Mouse (Mus musculus) gastrocnemius, postnatal 25 days (tissue): ENCODE measurements around the gene Plekha4. TPM values are rescaled to one million over a fixed set of nuclear protein-coding genes. Genes with fewer than 3 reads are reported as not detected.

ENCODE experiments used
- DNase-seq: peaks from one replicate; pipeline ENCODE4 v3.0.0; 2022
- total RNA-seq, 2 experiments: library from RNA; stranded (reverse); gene quantifications; 1 replicate in 1 of 2; 2 replicates in 1 of 2; pipeline ENCODE4 v1.2.3; 2021

Plekha4 gene
- total RNA-seq, 2 experiments from 2014 or later: 7.5 to 8.5 TPM

- DNase-seq: no peak
Measured at GRCm38 (mm10) chr7:45568601-45569473, 42.7 kb downstream of the Plekha4 start.

DNA sequence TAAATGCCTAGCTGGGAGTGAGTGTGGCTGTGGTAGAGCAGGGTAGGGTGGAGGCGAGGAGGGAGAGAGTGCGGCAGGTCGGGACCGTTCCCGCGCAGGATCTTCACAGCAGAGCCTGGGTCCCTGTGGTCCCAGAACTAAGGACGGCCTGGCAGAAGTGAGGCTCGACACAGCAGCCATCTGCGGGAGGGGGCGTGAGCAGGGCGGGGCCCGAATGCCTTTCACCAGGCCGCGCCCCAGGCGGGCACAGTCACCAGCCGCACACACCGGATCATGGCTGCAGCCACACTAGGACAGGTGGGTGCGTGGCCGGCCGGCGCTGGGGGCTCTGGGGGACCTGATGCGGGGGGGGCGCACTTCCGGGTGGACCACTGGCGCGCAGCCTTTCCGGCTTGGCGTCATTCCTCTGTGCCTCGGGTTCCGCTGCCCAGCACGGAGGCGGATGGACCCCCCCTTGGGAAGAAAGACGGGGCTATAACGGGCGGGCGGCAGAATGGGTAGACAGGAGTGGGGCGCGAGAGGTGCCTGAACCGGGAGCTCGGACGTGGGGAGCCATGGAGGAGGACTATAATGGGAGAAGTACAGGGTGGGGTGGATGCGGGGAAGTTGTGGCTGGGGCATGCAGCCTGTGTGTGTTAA, 44.1 kb downstream of the Plekha4 start, which contains the start of gene Bcat2:
Bcat2 (plus strand) TSS at position 51 of the 639 bp plus-strand sequence.
- peak; percentile 73 for DNase-seq

DNA sequence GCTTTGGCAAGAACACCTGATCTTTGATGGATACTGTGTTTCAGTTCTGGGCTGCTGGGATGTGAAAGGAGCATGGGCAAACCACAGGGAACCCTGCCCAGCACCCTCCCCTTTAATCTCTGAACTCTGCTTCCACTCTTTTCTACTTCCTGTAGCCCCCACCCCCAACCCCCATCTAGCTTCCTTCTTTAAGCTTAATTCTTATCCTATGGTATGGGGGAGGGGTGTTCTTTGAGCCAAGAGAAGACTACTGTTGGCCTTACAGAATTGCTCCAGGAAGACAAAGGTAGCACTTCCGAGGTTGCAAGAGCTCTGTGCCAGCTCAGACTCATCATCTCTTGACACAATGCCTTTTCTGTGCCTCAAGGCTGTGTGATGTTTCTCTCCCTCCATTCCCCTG, 45.8 kb downstream of the Plekha4 start:
- no peak for DNase-seq

- DNase-seq: no peak
Measured at GRCm38 (mm10) chr7:45573954-45574353, 47.8 kb downstream of the Plekha4 start.

DNA sequence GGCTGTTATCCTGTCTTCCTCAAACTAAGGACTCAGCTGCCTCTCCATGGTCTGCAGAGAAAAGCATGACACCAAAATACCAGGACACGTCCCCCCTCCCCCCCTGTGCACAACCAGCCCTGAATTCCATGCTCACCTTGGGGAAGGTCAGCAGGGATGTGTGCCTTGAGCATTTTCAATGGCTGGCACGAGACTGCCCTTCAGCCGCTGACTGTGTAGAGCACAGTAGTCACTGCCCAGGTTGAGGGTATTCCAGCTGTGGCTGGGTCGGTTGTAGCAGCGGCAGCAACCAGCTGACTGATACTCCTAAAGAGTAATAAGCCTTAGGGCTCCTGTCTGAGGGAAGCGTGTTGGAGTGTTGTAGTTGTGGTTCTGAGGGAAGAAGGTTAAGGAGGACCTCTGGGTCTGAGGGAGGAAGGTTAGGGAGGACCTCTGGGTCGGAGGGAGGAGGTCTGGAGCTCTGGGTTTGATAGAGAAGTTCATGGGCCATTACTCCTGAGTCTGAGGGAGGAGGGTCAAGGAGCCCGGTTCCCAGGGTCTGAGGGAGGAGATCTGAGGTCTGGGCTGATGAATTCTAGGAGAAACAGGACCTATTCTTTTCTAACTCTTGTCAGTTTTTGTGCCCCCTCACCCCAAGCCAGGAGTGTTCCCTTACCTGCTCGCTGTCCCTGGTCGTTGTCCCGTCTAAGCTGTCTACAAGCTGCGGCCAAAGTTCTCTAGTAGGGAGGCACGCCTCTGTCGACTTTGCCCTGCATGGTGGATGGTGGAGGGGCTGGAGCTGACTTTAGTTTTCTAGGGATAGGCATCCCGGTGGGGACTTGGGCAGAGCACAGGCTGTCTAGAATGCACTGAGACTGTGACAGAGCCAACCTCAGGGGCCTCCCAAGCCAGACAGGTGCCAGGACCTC, 48.6 kb downstream of the Plekha4 start:
- no peak for DNase-seq

- no peak for DNase-seq
Measured at GRCm38 (mm10) chr7:45585923-45586322, 59.8 kb downstream of the Plekha4 start.

- no peak for DNase-seq
Measured at GRCm38 (mm10) chr7:45587631-45588592, 61.8 kb downstream of the Plekha4 start.

GRCm38 (mm10) chr7:45589173-45589572, 63.0 kb downstream of the Plekha4 start:
- DNase-seq: peak; percentile 97

- DNase-seq: no peak
Measured at GRCm38 (mm10) chr7:45589898-45590297, 63.8 kb downstream of the Plekha4 start.

DNA sequence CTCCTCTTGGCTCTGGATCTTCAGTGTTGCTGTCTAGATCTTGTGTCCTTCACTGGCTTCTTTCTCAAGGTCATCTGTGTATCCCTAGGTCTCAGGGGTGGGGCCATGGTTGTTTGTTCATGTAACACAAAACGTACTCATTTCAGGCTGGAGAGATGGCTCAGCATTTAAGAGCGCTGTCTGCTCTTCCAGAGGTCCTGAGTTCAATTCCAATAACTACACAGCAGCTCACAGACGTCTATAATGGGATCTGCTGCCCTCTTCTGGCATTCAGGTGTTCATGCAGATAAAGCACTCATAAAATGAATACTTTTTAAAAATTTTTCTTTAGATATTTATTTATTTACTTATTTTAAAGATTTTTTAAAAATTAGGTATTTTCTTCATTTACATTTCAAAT, 64.7 kb downstream of the Plekha4 start:
- DNase-seq: no peak

GRCm38 (mm10) chr7:45591880-45592279, 65.8 kb downstream of the Plekha4 start:
- no peak for DNase-seq

- peak; percentile 48 for DNase-seq
Measured at GRCm38 (mm10) chr7:45593118-45593815, 67.1 kb downstream of the Plekha4 start.

GRCm38 (mm10) chr7:45595176-45595575, 69.0 kb downstream of the Plekha4 start:
- no peak for DNase-seq

DNA sequence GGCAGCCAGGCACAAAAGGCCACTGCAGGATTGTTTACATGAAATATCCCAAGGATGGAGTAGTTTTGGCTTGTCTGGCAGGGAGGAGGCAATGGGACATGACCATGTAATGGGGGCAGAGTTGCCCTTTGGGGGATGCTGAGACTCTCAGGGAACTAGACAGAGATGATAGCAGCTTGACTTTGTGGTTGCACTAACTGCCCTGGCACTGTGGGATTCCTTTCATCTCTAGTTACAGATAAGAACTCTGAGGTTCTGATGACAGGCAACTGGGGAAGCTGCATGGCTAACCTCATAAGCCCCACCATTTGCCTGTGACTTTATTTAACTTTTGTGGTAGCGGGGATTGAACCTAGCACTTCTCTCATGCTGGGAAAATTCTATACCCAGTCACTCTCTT, 70.0 kb downstream of the Plekha4 start:
- no peak for DNase-seq

GRCm38 (mm10) chr7:45597013-45597412, 70.9 kb downstream of the Plekha4 start:
- no peak for DNase-seq

DNA sequence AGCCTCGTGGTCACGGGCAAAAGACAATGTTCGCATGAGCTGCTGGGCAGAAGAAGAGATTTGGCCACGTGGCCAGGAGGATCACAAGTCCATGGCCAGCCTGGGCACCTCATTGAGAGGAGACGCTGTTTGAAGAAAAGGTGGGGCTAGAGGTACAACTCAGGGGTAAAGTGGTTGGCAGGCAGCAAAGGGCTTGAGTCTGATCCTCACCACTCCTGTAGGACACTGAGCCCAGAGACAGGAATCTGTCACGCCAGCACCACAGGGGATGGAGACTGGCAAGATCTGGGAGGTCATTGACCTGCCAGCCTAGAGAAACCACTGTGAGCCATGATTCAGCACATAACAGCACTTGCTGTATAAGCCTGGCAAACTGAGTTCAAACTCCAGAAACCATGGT, 71.4 kb downstream of the Plekha4 start:
- no peak for DNase-seq

GRCm38 (mm10) chr7:45598960-45599879, 73.1 kb downstream of the Plekha4 start:
- no peak for DNase-seq
